Mouse (Mus musculus) adipocyte (in vitro differentiated cells): Measurements from ENCODE around the gene Hspa12a.

Source experiments
- DNase-seq: peaks from one replicate; pipeline ENCODE4 v3.0.0-alpha.2; 2016; ENCODE audit warnings: low spot score

The Hspa12a gene

GRCm38 (mm10) chr19:58860255-58861173, 82.9 kb downstream of the Hspa12a start:
- peak; percentile 30 for DNase-seq

- no peak for DNase-seq
Measured at GRCm38 (mm10) chr19:58859831-58860254, 83.6 kb downstream of the Hspa12a start.

- no peak for DNase-seq
Measured at GRCm38 (mm10) chr19:58859357-58859756, 84.1 kb downstream of the Hspa12a start.

GRCm38 (mm10) chr19:58856129-58856855, 87.2 kb downstream of the Hspa12a start:
- DNase-seq = peak; percentile 40

GRCm38 (mm10) chr19:58854899-58855298, 88.6 kb downstream of the Hspa12a start:
- no peak for DNase-seq

GRCm38 (mm10) chr19:58853036-58853735, 90.3 kb downstream of the Hspa12a start:
- peak; percentile 56 for DNase-seq

- peak; percentile 78 for DNase-seq
Measured at GRCm38 (mm10) chr19:58850719-58851466, 92.6 kb downstream of the Hspa12a start.

GRCm38 (mm10) chr19:58849333-58850131, 93.9 kb downstream of the Hspa12a start:
- DNase-seq = no peak

- no peak for DNase-seq
Measured at GRCm38 (mm10) chr19:58843606-58844005, 99.8 kb downstream of the Hspa12a start.

GRCm38 (mm10) chr19:58840721-58841271, 102.7 kb downstream of the Hspa12a start:
- DNase-seq = no peak

- DNase-seq = peak; percentile 63
Measured at GRCm38 (mm10) chr19:58839806-58840205, 103.6 kb downstream of the Hspa12a start.

GRCm38 (mm10) chr19:58839345-58839744, 104.1 kb downstream of the Hspa12a start:
- DNase-seq = no peak

GRCm38 (mm10) chr19:58838706-58839105, 104.7 kb downstream of the Hspa12a start:
- no peak for DNase-seq

- no peak for DNase-seq
Measured at GRCm38 (mm10) chr19:58833639-58834180, 109.7 kb downstream of the Hspa12a start.

GRCm38 (mm10) chr19:58832988-58833387, 110.5 kb downstream of the Hspa12a start:
- no peak for DNase-seq

- peak; percentile 9 for DNase-seq
Measured at GRCm38 (mm10) chr19:58831280-58831922, 112.1 kb downstream of the Hspa12a start.

- no peak for DNase-seq
Measured at GRCm38 (mm10) chr19:58830182-58830581, 113.3 kb downstream of the Hspa12a start.

GRCm38 (mm10) chr19:58829575-58829974, 113.9 kb downstream of the Hspa12a start:
- DNase-seq = peak; percentile 23

- DNase-seq = peak; percentile 22
Measured at GRCm38 (mm10) chr19:58827656-58828055, 115.8 kb downstream of the Hspa12a start.

GRCm38 (mm10) chr19:58824316-58824715, 119.1 kb downstream of the Hspa12a start:
- no peak for DNase-seq
